Mouse (Mus musculus) right cerebral cortex, adult 18-20 months (tissue): Measurements from ENCODE around the gene Rpl13.
"Not testable (repeated sequence)": the region's sequence is repeated elsewhere in the genome, so short reads cannot be mapped to it uniquely, and the experiment has no call there.

Experiments
- DNase-seq: peaks from one replicate; pipeline ENCODE4 v3.0.0; 2022; ENCODE audit warnings: mixed read lengths

Gene Rpl13

GRCm38 (mm10) chr8:123101735-123102685 lies at the start of gene Rpl13:
Gene Rpl13, plus strand, starts transcription at chr8:123102350.
- peak; percentile 97 for DNase-seq

- DNase-seq: no peak
These were observed 39.4 kb upstream of the Rpl13 start, which contains the start of gene Spg7 for GRCm38 (mm10) chr8:123062721-123063120. Gene Spg7, plus strand, starts transcription at chr8:123062942.

- DNase-seq: no peak
These were observed 38.1 kb upstream of the Rpl13 start for GRCm38 (mm10) chr8:123064072-123064471.

- DNase-seq: no peak
These were observed 37.3 kb upstream of the Rpl13 start for GRCm38 (mm10) chr8:123064809-123065213.

DNA sequence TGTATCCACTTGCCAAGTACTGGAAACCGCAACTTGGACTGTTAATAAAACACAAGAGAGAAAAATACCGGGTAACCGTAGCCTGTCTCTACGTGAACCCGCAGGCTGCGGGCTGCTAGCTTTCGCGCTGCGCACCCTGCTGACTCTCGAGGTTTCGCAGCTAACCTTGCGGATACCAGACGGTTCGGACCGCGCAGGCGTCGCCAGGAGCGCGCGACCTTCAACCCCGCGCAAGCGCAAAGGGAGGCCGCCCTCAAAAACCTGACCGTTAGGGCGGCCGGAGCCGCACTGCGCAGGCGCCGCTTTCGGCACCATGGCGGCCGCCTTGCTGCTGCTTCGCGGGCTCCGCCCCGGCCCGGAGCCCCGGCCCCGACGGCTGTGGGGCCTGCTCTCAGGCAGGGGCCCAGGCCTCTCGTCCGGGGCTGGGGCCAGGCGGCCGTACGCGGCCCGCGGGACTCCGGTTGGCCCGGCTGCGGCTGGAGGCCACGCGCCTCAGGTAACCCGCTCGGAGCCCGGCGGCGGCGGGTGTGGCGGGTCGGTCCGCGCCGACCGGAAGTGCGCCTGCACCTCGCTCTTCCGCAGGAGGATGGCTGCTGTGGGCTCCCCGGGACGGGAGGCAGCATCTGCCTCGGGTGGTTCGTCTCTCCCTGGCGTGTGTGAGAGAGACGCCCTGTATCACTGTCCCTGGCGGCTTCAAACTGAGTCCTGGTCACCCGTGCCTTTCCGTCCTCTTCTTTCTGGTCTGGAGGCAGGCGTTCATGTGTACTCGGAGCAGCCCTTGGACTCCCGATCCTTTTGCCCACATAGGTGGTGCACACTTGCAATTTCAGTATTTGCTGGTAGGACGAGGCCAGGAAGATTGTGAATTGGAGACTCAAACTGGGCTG lies 36.7 kb upstream of the Rpl13 start:
- DNase-seq: peak; percentile 95

DNA sequence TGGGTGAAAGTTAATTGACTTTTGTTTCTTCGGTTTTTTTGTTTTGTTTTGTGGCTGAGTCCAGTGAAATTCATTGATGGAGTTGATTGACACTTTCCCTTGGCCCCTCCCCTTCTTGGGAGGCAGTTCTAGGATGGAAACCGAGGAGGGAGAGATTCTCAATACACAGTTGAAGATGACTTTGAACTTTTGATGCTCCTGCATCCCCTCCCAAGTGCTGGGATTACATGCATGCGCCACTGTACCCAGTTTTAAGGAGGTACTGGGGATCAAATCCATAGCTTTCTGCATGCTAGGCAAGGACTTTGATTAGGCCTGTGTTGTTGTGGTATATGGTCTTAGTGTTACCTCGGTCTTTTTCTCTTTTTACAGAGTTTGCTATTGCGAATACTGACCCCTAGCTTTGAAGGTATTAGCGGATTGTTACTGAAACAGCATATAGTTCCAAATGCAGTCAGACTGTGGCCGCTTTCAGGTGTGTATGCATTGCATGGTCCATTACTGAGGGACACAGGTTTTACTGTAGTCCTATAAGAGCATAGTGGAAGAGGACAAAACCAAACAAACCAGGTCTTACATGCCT lies 36.0 kb upstream of the Rpl13 start:
- DNase-seq: no peak

GRCm38 (mm10) chr8:123071176-123071575 lies 31.0 kb upstream of the Rpl13 start:
- no peak for DNase-seq

DNA sequence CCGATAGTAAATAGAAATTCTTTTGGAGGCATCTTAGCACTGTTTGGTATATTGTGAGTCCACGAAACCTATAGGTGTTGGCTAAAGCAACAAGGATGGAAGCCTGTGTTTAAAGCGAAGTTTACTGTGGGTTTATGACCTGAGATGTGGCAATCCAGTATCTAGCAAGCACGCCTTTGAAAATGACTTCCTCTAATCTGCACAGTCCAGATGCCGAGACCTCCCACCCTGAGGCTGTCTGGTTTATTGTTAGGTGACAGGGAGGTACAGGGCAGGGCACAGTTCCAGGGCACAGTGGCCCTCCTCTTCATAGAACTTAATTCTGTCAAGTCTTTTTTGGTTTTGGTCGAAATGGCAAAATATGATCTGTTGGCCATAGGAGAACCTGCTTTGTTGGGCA lies 24.9 kb upstream of the Rpl13 start:
- DNase-seq: no peak

- no peak for DNase-seq
These were observed 19.2 kb upstream of the Rpl13 start for GRCm38 (mm10) chr8:123082993-123083392.

GRCm38 (mm10) chr8:123083610-123084009 lies 18.5 kb upstream of the Rpl13 start:
- peak; percentile 53 for DNase-seq

DNA sequence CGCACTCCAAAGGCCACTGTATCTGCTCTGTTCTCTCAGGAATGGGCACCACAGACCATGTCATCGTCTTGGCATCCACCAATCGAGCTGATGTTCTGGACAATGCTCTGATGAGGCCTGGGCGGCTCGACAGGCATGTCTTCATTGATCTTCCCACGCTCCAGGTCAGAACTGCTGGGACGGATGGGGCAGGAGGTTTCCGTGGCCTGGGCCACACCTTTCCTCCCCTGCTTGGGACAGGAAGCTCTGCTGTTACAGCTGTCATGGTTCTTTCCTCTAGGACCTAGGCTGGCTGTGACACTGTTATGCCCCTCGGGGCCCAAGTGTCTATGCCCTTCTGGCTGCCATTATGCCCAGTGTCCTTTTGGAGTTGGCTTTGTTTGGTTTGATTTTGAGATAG lies 14.9 kb upstream of the Rpl13 start:
- no peak for DNase-seq

GRCm38 (mm10) chr8:123097216-123097615 lies 4.9 kb upstream of the Rpl13 start:
- no peak for DNase-seq

DNA sequence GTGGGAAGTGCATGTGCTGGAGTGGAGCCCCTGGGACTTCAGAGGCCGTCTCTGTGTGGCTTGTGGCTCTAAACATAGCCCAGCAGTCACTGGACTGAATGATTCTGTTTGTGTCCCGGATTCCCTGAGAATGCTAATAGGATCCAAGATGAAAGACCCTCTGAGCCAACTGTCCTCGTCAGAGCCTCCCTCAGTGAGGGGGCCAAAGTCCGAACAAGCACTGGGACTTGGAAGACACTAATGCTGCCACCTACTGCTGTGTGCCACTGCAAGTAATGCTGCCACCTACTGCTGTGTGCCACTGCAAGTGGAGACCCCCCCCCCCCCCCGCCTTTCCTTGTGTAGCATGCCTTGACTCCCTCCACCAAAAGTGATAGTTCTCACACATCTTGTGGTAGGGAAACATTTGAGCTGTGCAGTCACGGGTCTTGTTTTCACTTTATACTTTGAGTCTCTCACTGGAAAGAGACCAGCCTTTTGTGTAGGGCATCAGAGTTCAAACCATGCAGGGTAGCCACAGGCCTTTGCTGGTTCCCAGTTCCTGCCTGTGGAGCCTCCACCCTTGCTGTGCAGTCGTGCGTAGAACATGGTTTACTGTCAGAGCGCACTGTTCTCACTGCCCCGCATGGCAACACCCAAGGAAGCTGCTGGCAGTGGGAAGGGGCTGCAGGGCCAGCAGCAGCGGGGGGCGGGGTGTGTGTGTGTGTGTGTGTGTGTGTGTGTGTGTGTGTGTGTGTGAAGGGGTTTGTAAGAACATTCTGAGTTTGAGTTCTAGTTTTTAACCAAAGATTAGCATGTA lies 4.2 kb upstream of the Rpl13 start:
- peak; percentile 52 for DNase-seq

DNA sequence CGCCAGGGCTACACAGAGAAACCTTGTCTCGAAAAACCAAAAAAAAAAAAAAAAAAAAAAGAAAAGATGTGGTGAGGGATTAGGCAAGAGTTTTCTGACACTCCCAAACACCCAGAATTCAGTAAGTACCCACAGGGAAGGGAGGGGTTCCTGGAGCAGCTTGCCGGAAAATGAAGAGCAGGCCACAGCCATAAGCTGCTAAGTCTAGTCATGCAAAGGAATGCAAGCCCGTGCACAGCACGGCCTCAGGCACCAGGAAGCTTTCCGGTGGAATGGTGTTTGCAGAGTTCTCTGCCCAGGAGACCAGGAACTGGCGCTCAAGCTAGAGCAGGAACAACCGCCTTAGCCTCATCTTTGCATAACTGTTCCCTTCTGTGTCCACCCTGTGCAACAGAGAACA lies 1.9 kb upstream of the Rpl13 start:
- no peak for DNase-seq

DNA sequence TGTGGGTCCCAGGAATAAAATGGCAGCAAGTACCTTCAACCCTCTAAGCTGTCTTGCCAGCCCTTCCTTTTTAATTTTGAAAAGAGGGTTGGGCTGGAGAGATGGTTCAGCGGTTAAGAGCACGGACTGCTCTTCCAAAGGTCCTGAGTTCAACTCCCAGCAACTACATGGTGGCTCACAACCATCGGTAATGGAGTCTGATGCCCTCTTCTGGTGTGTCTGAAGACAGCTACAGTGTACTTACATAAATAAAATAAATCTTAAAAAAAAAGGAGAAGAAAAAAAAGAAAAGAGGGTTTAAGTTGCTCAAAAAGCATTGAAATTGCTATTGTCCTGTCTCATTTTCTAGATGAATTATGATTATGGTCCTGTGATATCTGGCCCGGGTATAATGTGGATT lies 906 bp upstream of the Rpl13 start:
- DNase-seq: no peak

GRCm38 (mm10) chr8:123102855-123103254 lies 705 bp downstream of the Rpl13 start:
- DNase-seq: not testable (repeated sequence)

- no peak for DNase-seq
These were observed 1.1 kb downstream of the Rpl13 start for GRCm38 (mm10) chr8:123103285-123103684.

DNA sequence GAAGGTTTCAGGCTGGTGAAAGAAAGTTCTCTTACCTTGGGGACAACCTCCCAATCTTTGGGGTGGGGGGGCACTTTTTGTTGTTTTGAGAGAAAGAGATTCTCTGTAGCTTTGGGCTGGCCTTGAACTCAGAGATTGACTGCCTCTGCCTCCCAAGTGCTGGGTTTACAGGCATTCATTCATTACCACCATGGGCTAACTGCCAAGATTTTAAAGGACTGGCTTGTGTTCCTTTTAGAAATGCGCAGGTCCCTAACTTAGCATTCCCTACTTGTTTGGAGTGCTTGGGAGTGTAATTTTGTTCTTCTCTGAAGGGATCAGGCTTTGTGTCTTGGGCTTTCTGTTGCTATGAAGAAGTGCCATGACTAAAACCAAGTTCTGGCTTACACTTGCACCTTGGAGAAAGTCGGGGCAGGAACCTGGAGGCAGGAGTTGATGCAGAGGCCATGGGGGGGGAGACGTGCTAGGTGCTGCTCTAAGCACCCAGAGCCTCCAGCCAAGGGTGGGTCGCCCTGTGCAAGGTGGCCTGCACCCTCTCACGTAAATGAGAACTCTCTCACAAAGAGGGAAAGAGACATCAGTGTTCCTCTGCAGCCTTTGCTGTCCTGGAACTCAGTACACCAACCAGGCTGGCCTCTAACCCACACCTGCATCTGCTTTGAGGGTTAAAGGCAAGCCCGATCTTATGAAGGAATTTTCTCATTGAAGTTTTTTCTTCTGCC lies 2.1 kb downstream of the Rpl13 start:
- no peak for DNase-seq

GRCm38 (mm10) chr8:123105553-123106326 lies 3.6 kb downstream of the Rpl13 start:
- no peak for DNase-seq

GRCm38 (mm10) chr8:123106531-123106930 lies 4.4 kb downstream of the Rpl13 start:
- no peak for DNase-seq

DNA sequence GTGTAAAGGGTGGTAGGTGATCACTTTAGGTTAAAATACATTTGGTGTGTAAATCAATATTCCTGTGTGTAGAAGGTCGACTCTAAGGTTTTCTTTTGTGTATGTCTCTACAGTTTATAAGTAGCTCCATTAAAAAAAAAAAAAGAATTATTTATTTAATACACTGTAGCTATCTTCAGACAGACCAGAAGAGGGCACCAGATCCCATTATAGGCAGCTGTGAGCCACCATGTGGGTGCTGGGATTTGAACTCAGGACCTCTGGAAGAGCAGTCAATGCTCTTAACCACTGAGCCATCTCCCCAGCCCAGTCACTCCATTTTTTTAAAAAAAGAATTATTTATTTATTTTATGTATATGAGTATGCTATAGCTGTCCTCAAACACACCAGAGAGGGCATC lies 5.9 kb downstream of the Rpl13 start:
- no peak for DNase-seq
